8 mouse cellular contexts compared by ENCODE assay signal in the genomic region with DNA sequence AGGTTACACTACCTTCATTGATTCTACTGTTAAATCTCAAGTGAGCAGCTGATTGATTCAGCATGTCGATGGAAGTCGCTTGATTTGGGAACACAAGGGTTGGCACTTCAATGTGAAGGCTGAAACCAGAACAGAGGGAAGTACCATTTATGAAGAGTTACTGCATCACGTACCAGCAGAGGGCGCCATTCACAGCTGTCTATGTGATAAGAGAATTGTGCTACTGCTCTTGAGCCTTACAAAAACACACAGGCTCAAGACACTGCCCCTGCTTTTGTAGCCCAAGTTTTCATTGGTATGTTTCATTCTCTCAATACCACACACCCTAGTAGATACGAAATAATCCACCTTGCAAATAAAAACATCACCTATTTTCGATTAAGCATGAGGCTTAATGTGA.
DNase-seq lines count a peak whose midpoint lies in the region; ATAC-seq lines count a peak whose summit lies in the region.

No protein-coding gene starts in this region.

- no peak overlapping the region for H3K27ac ChIP-seq in hindbrain, embryonic 16.5 days (ENCODE audit: low read depth, low read length)

- H3K27me3 ChIP-seq in hindbrain, embryonic 16.5 days (replicated peaks; ENCODE audit: control insufficient read depth, insufficient read depth, low read length) = no peaks in the 10 kb centered on the region

- no peak overlapping the region for H3K9ac ChIP-seq in hindbrain, embryonic 16.5 days (ENCODE audit: low read depth, low read length)

- H3K36me3 ChIP-seq in hindbrain, embryonic 16.5 days (ENCODE audit: control insufficient read depth, insufficient read depth, low read length) = no peaks in the 10 kb centered on the region

- no peak overlapping the region for H3K4me3 ChIP-seq in hindbrain, embryonic 16.5 days (ENCODE audit: low read length)

- H3K4me2 ChIP-seq in hindbrain, embryonic 16.5 days (ENCODE audit: low read length) = no peak overlapping the region

- H3K4me1 ChIP-seq in hindbrain, embryonic 16.5 days (ENCODE audit: control insufficient read depth, insufficient read depth, low read depth, low read length) = no peaks in the 10 kb centered on the region; the same call in 1 of the 2 replicates

- DNase-seq in heart, postnatal 10 days = peak; percentile 13 to 47
- no peak for DNase-seq in heart, postnatal 25 days (ENCODE audit: low spot score)
- DNase-seq in adrenal gland, adult 18-20 months (ENCODE audit: low spot score in 2 of 2) = peak; percentile 59 to 66
- peak; percentile 77 for DNase-seq in embryo, embryonic 11 days
- DNase-seq in left cerebral cortex, postnatal 36 days (ENCODE audit: low spot score in 2 of 2) = peak; percentile 43 to 53
- DNase-seq in retina, postnatal 7 days (ENCODE audit: low read depth, low spot score) = peak; percentile 28
- DNase-seq in spleen, postnatal 4 days (ENCODE audit: low spot score in 2 of 2) = no peak

- 0 out of 2 replicates have a peak, but pooled peaks have one; percentile 30 for ATAC-seq in hindbrain, embryonic 16.5 days

- intact Hi-C loops in heart, postnatal 10 days (cut with DNase I) = loop anchor here (2.0 kb wide), 1 partner anchor 230 kb away; no protein-coding TSS in a partner anchor
- intact Hi-C loops in heart, postnatal 25 days (cut with DNase I) = no loop called here
- intact Hi-C loops in left cerebral cortex, postnatal 36 days (cut with DNase I) = loop anchor here (5.0 kb wide), 1 partner anchor 228 kb away; no protein-coding TSS in a partner anchor

- 40% methylated on average over 6 of the region's 6 CpGs for WGBS in hindbrain, embryonic 16.5 days

- no peaks in the 10 kb centered on the region for H3K9me3 ChIP-seq in hindbrain, embryonic 16.5 days (ENCODE audit: control insufficient read depth, low read length)

Comparison
In these comparisons a context has a peak if more than half of its experiments do, and no peak if none do; other contexts are left out.
1. DNase-seq: peak in heart, postnatal 10 days (2 of 2), adrenal gland, adult 18-20 months (2 of 2), embryo, embryonic 11 days (single experiment), left cerebral cortex, postnatal 36 days (2 of 2) and retina, postnatal 7 days (single experiment); none in heart, postnatal 25 days (single experiment) and spleen, postnatal 4 days (0 of 2).